Mouse (Mus musculus) liver (tissue): ENCODE measurements around the gene Cst3.

Experiments used
- DNase-seq: peaks from one replicate; pipeline ENCODE4 v3.0.0-alpha.2; 2020; ENCODE audit warnings: mixed read lengths

Cst3 gene

DNA sequence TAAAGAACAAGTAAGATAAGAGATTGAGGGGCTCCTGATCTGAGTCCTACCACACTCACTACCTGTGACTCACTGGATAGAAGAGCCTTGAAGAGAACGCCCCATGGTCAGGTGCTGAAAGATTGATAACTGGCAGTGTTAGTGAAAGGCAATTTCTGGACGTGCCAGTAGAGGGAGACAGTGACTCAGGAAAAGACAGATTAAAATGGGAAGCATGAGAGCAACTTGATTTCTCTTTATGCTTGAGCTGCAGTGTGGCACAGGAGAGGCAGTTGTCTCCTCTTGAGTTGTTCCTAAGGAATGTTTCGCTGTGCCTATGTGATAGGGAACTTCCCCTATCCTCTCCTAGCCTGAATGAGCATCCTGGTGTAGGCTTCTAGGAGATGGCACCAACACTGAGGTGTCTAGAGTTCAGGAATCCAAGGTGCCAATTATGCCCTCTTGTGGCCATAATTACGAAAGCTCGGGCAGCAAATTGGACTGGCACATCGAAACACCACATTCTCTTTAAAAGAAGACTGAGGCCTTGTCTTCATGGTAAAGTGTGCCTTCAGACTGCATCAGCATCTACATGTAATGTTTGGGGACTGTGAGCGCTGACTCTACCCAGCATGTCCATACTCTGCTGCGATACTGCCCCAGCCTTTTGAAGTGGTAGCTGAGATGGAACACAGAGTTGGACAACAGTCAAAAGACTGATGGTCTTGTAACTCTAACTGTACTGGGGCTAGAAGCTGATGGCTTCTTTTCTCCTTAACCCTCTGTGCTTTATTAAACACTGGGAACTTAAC, 24.2 kb downstream of the Cst3 start:
- peak; percentile 46 for DNase-seq

DNA sequence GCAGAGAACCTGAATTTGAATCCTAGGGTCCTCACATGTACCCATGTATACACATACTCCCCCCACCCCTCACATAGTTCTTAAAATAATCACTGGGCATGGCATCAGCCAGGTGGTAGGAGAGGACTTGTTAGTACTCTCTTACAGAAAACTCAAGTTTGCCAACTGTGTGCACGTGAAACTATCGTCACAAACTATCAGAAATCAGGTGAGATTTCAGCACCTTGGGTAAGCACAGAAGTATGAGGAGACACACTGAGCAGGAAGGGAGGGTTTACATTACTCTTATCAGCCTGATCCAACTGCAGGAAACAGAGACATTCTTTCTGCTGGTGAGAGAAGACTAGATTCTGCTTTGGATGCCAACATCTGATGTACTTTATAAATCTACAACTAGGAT, 36.3 kb downstream of the Cst3 start:
- DNase-seq = no peak

DNA sequence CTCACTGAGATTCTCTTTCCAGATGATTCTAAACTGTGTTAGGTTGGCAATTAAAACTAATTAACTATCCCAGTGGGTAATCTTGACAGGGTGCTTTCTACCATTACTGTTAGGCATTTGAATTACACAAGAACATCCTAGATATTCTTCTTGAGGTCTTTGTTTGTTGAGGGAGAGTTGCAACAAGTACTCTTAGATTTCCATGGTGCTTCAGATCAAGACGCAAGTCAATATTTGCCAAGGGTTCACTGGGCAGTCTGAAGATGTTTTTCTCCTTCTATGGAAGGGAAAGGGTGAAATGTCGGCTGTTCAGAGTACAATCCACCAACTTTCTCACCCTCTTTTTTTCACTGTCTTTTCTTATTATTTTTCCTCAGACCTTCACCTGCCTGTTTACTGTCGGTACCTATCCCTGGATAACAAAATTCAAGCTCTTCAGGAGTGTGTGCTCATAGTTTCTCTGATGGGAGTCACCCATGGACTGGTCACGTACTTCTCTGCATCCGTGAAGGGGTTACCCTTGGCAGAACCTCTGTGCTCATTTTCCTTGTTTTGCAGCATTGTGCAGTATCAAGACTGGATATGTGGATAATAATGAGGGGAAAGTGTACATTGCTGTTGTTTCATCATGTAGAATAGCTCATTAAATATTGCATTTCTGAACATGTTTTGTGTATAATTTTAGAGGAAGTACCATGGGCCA, 37.3 kb downstream of the Cst3 start:
- DNase-seq = no peak

DNA sequence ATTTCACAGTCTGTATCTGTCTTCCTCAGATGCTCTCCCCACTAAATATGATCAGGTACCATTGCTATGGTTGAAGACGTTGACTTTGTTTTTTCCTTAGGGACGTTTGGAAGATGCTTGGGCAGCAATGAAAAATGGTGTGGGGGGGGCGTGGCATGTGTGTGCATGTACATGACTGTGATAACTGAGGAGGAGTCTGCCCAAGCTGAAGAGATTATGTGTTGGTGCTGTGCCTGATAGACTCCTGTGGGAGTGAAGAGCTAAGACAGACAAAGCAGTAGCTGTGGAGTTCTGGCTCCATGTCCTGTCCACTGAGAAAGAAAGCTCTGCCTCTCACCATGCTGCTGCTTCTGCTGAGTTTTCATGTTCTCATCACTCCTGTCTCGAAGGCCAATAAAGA, 40.6 kb downstream of the Cst3 start, which contains the start of gene Cst9:
Gene Cst9, plus strand, starts transcription at position 236 of the 400 bp plus-strand sequence.
- peak; percentile 4 for DNase-seq

DNA sequence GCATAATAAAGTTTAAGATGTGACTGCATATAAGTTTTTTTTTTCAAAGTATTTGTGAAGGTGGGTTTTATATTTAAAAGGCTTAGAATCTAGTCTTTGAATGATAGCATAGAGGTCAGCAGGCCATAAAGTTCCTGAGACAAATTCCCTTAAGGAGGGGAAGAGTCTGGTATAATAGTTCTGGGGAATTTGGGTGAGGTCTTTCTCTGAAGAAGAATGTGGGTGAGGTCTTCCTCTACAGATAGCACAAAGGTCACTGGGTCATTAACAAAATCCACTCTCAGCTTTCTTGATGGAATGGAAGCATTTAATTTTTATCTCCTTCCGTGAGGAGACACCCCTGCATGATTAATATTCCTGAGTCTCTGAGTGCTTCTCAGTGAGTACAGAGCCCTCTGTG, 49.5 kb downstream of the Cst3 start:
- DNase-seq = no peak
